Mouse (Mus musculus): ENCODE data around the gene Rnf25. TPM values are rescaled to one million over a fixed set of nuclear protein-coding genes. Genes with fewer than 3 reads are reported as not detected.

The Rnf25 gene
- total RNA-seq, 2 experiments from 2014 or later = 18.9 to 20.2 TPM

GRCm38 (mm10) chr1:74584616-74585398 lies 16.4 kb downstream of the Rnf25 start:
- intact Hi-C loops (cut with DNase I) = loop anchor here (5.0 to 10.0 kb wide), 4 partner anchors 78 to 732 kb away; partner anchors contain the start of genes Aamp, Cnot9, Dnpep and Pnkd
- peak overlapping the region; percentile 39 for H3K4me3 ChIP-seq
- DNase-seq = peak; percentile 61

DNA sequence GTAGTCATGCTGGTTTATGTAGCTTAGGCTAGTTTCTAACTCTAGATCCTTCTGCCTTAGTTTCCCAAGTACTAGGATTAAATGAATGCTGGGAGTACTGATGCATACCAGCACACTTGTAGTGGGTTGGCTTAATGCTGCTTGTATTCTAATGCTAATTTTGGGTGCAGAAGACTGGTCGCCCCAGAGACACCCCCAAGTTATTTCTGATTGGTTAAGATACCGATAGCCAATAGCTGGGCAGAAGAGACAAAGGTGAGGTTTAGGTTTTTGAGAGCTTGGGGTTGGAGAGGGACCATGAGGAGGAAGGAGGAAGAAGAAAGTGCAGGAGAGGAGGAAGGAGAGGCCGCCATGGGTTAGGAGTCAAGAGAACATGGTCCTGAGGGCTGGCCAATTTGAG lies 18.6 kb downstream of the Rnf25 start:
- no peak for DNase-seq
- intact Hi-C loops (cut with DNase I) = loop anchor here (10.0 kb wide), 1 partner anchor 298 kb away; the partner anchor contains the start of genes Aamp and Pnkd
- Histone ChIP-seq H3K27ac (no peak overlapping the region), H3K4me3 (no peak overlapping the region)
- no peak for TF ChIP-seq CTCF (IDR thresholded peaks at IDR 0.05)

More at GRCm38 (mm10) chr1:74584616-74585398, 16.4 kb downstream of the Rnf25 start:
- peak overlapping the region; percentile 96 for H3K27ac ChIP-seq
- TF ChIP-seq CTCF (IDR thresholded peaks at IDR 0.05) = no peak

- no peak overlapping the region for H3K27ac ChIP-seq
- peak; percentile 5; the same call in 1 of the 2 replicates for TF ChIP-seq CTCF (IDR thresholded peaks at IDR 0.05)
- DNase-seq = peak; percentile 46
- H3K4me3 ChIP-seq = no peak overlapping the region
- intact Hi-C loops (cut with DNase I) = no loop called here
Measured at GRCm38 (mm10) chr1:74569739-74570719, 31.2 kb downstream of the Rnf25 start.

DNA sequence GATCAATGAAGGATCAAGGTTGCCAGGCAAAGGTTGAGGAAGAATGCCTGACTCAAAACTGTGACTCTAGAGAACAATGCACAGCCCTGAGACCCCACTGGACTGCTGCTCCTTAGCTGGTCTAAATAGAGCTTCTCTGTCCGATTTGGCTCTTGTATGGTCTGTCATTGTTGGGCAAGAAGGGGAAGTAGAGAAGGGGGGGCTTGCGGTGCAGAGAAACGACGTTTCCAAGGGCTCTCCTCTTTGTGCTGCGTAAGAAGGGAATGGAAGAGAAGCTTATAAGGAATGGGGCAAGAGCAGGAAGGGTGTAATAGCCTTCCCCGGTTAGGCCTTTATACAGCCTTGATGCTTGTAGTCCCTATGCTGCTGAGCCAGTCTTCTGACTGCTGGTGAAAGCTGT lies 35.4 kb downstream of the Rnf25 start:
- DNase-seq = no peak
- H3K27ac ChIP-seq = no peak overlapping the region
- no peak for TF ChIP-seq CTCF (IDR thresholded peaks at IDR 0.05)
- intact Hi-C loops (cut with DNase I) = no loop called here
- H3K4me3 ChIP-seq = no peak overlapping the region

GRCm38 (mm10) chr1:74559061-74559460 lies 42.1 kb downstream of the Rnf25 start:
- DNase-seq = no peak
- H3K4me3 ChIP-seq = no peak overlapping the region
- no peak overlapping the region for H3K27ac ChIP-seq
- no peak for TF ChIP-seq CTCF (IDR thresholded peaks at IDR 0.05)
- intact Hi-C loops (cut with DNase I) = no loop called here

GRCm38 (mm10) chr1:74544184-74544583 lies 57.0 kb downstream of the Rnf25 start, which contains the start of gene Usp37:
TSS of gene Usp37 (minus strand) at chr1:74544284.
- no peak for DNase-seq
- intact Hi-C loops (cut with DNase I) = loop anchor here (5.0 kb wide), 1 partner anchor 37 kb away; the partner anchor contains the start of gene Cnot9
- Histone ChIP-seq H3K4me3 (peak within 1 kb of the TSS; percentile 76), H3K27ac (peak within 1 kb of the TSS; percentile 91)
- no peak for TF ChIP-seq CTCF (IDR thresholded peaks at IDR 0.05)

Small RNA genes lying within 50 kb of the gene (microRNA-seq; reads per million reads assigned to microRNA genes)
- not detected for gene Gm25035

Other genes starting within 250 kb of the Rnf25 start
- gene Catip, start 239.3 kb downstream of the Rnf25 start, total RNA-seq (2021) = under 1 TPM in 1 of 2 experiments, not detected in 1; 0.13 TPM
- gene Slc11a1, start 226.2 kb downstream of the Rnf25 start, total RNA-seq (2021) = 1 to 10 TPM; 3.8 to 5.6 TPM
- 100 to 1,000 TPM in 1 of 2 experiments, 10 to 100 TPM in 1; 92.2 to 111 TPM for gene Ctdsp1, start 209.9 kb downstream of the Rnf25 start, total RNA-seq (2021)
- not detected for gene Vil1, start 192.0 kb downstream of the Rnf25 start, total RNA-seq (2021)
- gene Cnot9, start 95.3 kb downstream of the Rnf25 start, total RNA-seq (2021) = 10 to 100 TPM; 12.0 to 16.3 TPM
- 100 to 1,000 TPM in 1 of 2 experiments, 10 to 100 TPM in 1; 67.8 to 126 TPM for gene Plcd4, start 58.5 kb downstream of the Rnf25 start, total RNA-seq (2021)
- gene Usp37, start 57.1 kb downstream of the Rnf25 start, total RNA-seq (2021) = 1 to 10 TPM; 8.7 to 9.0 TPM
- 10 to 100 TPM in 1 of 2 experiments, 1 to 10 TPM in 1; 8.1 to 15.5 TPM for gene Zfp142, start 13.2 kb downstream of the Rnf25 start, total RNA-seq (2021)
- 10 to 100 TPM; 16.9 to 26.2 TPM for gene Bcs1l, start 13.1 kb downstream of the Rnf25 start, total RNA-seq (2021)
- gene Stk36, start within 50 bp of the Rnf25 start, total RNA-seq (2021) = under 1 TPM; 0.17 to 0.20 TPM
- gene Ttll4, start 60.3 kb upstream of the Rnf25 start, total RNA-seq (2021) = 10 to 100 TPM; 11.7 to 19.7 TPM
- gene Cyp27a1, start 112.2 kb upstream of the Rnf25 start, total RNA-seq (2021) = 10 to 100 TPM; 37.7 to 75.4 TPM
- 100 to 1,000 TPM in 1 of 2 experiments, 10 to 100 TPM in 1; 61.6 to 111 TPM for gene Prkag3, start 147.8 kb upstream of the Rnf25 start, total RNA-seq (2021)
- under 1 TPM; 0.39 to 0.77 TPM for gene Wnt6, start 170.5 kb upstream of the Rnf25 start, total RNA-seq (2021)
- gene Wnt10a, start 190.1 kb upstream of the Rnf25 start, total RNA-seq (2021) = under 1 TPM in 1 of 2 experiments, not detected in 1; 0.39 TPM